Mouse (Mus musculus) intestine, embryonic 16.5 days (tissue): Measurements from ENCODE around the gene Insig1. TPM values are rescaled to one million over a fixed set of nuclear protein-coding genes. Genes with fewer than 3 reads are reported as not detected.

ENCODE experiments used
- ATAC-seq: fragments of 200-750 bp; cut with Nextera tagmentation; 2 replicates; pipeline ENCODE4 v1.8.0; 2017; ENCODE audit warnings: moderate TSS enrichment, moderate library complexity
- H3K27ac ChIP-seq: fragments of 300-500 bp; sonication (generic); 2 replicates; pipeline ENCODE4 v1.5.1; 2014; ENCODE audit warnings: mild to moderate bottlenecking, low read length
- H3K27me3 ChIP-seq: fragments of 300-500 bp; sonication (generic); replicated peaks from 2 replicates; pipeline ENCODE4 v1.6.1; 2014; ENCODE audit warnings: low read length, control low read depth, mixed read lengths; ENCODE audit not compliant: control insufficient read depth, insufficient read depth
- H3K36me3 ChIP-seq: fragments of 300-500 bp; sonication (generic); 2 replicates; pipeline ENCODE4 v1.6.1; 2014; ENCODE audit warnings: low read length, control low read depth; ENCODE audit not compliant: control insufficient read depth, insufficient read depth
- H3K4me1 ChIP-seq: fragments of 300-500 bp; sonication (generic); 2 replicates; pipeline ENCODE4 v1.6.1; 2014; ENCODE audit warnings: low read length, control low read depth, mixed read lengths; ENCODE audit not compliant: control insufficient read depth, insufficient read depth
- H3K4me2 ChIP-seq: fragments of 300-500 bp; sonication (generic); 2 replicates; pipeline ENCODE4 v1.6.1; 2014; ENCODE audit warnings: low read depth, low read length, control low read depth
- H3K4me3 ChIP-seq: fragments of 300-500 bp; sonication (generic); 2 replicates; pipeline ENCODE4 v1.5.1; 2014; ENCODE audit warnings: mild to moderate bottlenecking, low read length
- H3K9ac ChIP-seq: fragments of 300-500 bp; sonication (generic); 2 replicates; pipeline ENCODE4 v1.6.1; 2014; ENCODE audit warnings: low read depth, low read length
- H3K9me3 ChIP-seq: fragments of 300-500 bp; sonication (generic); 2 replicates; pipeline ENCODE4 v1.6.1; 2016; ENCODE audit warnings: low read length, control low read depth; ENCODE audit not compliant: control insufficient read depth
- WGBS: fragments of 180-500 bp; shearing (Covaris S2); extraction: QIAGEN DNeasy Blood & Tissue Kit; methylation state at CpG from one replicate; pipeline ENCODE4 v1.1.7; 2014; 5-methylcytosine and 5-hydroxymethylcytosine counted together
- polyA plus RNA-seq: library from polyadenylated mRNA; unstranded; fragments of >200 nt; fragmentation: Nextera tagmentation; extraction: Ambion mirVana; gene quantifications from 2 replicates; pipeline ENCODE4 v1.2.1, GENCODE M21; 2015

Gene Insig1
- polyA plus RNA-seq, 1 experiment from 2014 or later, result 255 TPM

DNA sequence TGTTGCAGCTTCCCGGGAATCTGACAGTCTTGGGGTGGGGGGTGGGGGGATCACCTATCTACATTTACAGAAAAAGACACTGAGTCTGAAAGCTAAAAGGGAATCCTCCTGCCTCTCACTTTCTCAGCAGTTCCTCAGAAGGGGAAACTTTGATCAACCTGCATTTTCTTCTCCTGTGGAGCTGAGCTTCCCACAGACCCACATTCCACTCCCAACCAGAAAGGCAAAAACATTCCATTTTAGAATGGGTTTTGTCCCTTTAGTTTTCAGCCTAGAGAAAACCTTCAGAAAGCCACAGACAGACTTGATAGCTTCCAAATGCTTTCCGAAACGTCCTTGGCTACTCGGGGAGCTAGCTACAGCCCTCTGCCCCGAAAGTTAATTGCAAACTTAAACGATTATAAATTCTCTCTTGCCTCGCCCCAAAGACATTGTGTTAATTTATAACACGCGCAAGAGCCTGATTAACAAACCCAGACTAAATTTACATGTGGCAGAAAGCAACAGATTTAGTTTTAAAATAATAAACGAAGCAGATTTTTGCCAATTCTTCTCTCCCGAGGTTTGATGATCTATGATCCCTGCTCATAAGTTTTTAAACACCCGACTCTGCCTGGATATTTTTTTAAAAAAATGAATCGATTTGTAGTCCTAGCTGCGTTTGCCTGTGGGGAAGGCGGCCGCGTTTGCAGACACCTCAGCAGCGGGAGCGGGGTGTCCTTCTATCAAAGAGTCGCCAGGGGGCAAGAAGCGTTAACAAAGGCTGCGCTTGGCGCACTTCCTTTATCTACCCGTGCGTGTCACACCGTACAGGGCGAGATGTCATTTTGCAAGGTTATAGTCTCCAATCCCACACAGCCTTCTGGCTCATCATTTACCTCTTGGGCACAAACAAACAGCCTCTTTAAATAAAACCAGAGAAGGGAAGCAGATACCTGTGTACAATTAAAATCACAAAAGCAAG, 51.6 kb downstream of the Insig1 start:
- 1% methylated on average over 27 of the region's 27 CpGs for WGBS
- peak; percentile 83 for ATAC-seq
- Histone ChIP-seq H3K36me3 (no peaks in the 10 kb centered on the region), H3K4me2 (no peak overlapping the region), H3K4me1 (peaks cover 9% of the 10 kb centered on the region; the same call in 1 of the 2 replicates), H3K27ac (no peak overlapping the region), H3K4me3 (0 out of 2 replicates have a peak overlapping the region, but pooled peaks have one; percentile 5), H3K9me3 (no peaks in the 10 kb centered on the region), H3K9ac (no peak overlapping the region), H3K27me3 (peaks cover 84% of the 10 kb centered on the region)

DNA sequence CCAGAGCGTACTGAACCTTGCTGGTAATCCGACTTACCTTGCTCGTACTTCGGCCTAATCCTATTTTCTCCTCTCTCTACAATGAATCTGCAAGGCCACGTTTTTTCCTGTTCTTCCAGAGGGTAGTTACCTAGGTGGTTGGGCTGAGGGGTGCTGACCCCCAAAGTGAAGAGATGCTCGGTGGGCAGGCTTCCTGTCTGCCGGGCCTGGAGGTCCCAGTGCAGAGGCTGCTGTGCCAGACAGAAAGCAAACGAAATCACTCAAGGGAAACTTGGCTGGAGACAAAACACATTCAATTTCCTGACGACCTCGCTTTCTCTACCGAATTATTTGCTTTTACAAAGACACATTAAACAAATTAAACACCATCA, 52.3 kb downstream of the Insig1 start:
- Histone ChIP-seq H3K4me1 (peaks cover 6% of the 10 kb centered on the region; the same call in 1 of the 2 replicates), H3K9me3 (no peaks in the 10 kb centered on the region), H3K4me2 (no peak overlapping the region), H3K27ac (no peak overlapping the region), H3K36me3 (no peaks in the 10 kb centered on the region), H3K4me3 (0 out of 2 replicates have a peak overlapping the region, but pooled peaks have one; percentile 5), H3K9ac (no peak overlapping the region), H3K27me3 (peaks cover 84% of the 10 kb centered on the region)
- ATAC-seq, result no peak
- 3% methylated on average over 11 of the region's 11 CpGs for WGBS

- Histone ChIP-seq H3K4me3 (no peak overlapping the region), H3K9ac (no peak overlapping the region), H3K27me3 (peaks cover 79% of the 10 kb centered on the region), H3K27ac (no peak overlapping the region), H3K9me3 (no peaks in the 10 kb centered on the region), H3K4me2 (no peak overlapping the region), H3K36me3 (no peaks in the 10 kb centered on the region), H3K4me1 (peaks cover 6% of the 10 kb centered on the region; the same call in 1 of the 2 replicates)
- ATAC-seq, result no peak
- WGBS, result 3% methylated on average over 28 of the region's 28 CpGs
Observed at GRCm38 (mm10) chr5:28124321-28125230, 53.4 kb downstream of the Insig1 start.

Other genes starting within 250 kb of the Insig1 start
- gene Htr5a, start 229.2 kb upstream of the Insig1 start, polyA plus RNA-seq, result not detected in 2 replicates
- gene En2, start 94.3 kb downstream of the Insig1 start, polyA plus RNA-seq, result not detected in 2 replicates
- gene Cnpy1, start 174.4 kb downstream of the Insig1 start, polyA plus RNA-seq, result 0.60 and 0.75 TPM in 2 replicates
- gene Rbm33, start 245.8 kb downstream of the Insig1 start, polyA plus RNA-seq, result 6.5 and 6.8 TPM in 2 replicates